ENCODE assay signal across 9 mouse cellular contexts in genomic region chr8:9348523-9349135, GRCm38 (mm10).
DNase-seq lines count a peak whose midpoint lies in the region; ATAC-seq and TF ChIP-seq lines count a peak whose summit lies in the region.
"Had no signal": no experiment of that assay in that cellular context is flagged by ENCODE, and none has a peak within 500 bp of the region (broad histone marks: within the 10 kb centered on the region; RNA-seq: fewer than 3 reads in every experiment).

No protein-coding gene starts in this region.

- H3K27ac ChIP-seq in heart, postnatal 0 days (ENCODE audit: low read depth): no peak overlapping the region
- no peak overlapping the region for H3K27ac ChIP-seq in heart, embryonic 11.5 days (ENCODE audit: low read depth, low read length)
- H3K27ac ChIP-seq in midbrain, embryonic 16.5 days (ENCODE audit: low read length): no peak overlapping the region
- H3K27ac ChIP-seq: liver, embryonic 13.5 days had no signal

- no peak overlapping the region for H3K4me3 ChIP-seq in heart, postnatal 0 days (ENCODE audit: low read depth, low read length)
- no peak overlapping the region for H3K4me3 ChIP-seq in heart, embryonic 11.5 days (ENCODE audit: low read depth, low read length)
- no peak overlapping the region for H3K4me3 ChIP-seq in midbrain, embryonic 16.5 days (ENCODE audit: low read depth, low read length)
- H3K4me3 ChIP-seq: liver, embryonic 13.5 days had no signal

- no peak overlapping the region for H3K4me2 ChIP-seq in heart, postnatal 0 days (ENCODE audit: low read depth, low read length)
- H3K4me2 ChIP-seq in heart, embryonic 11.5 days: no peak overlapping the region
- H3K4me2 ChIP-seq in midbrain, embryonic 16.5 days (ENCODE audit: low read length): no peak overlapping the region
- H3K4me2 ChIP-seq: liver, embryonic 13.5 days had no signal

- DNase-seq in heart, postnatal 0 days (ENCODE audit: low spot score): peak; percentile 21
- peak; percentile 42 for DNase-seq in urinary bladder, postnatal 14 days (ENCODE audit: low spot score)
- no peak for DNase-seq in urinary bladder, postnatal 10 days (ENCODE audit: low spot score)
- peak; percentile 74 for DNase-seq in embryo, embryonic 11 days
- peak; percentile 59 to 63 for DNase-seq in kidney, postnatal 25 days
- no peak for DNase-seq in frontal cortex, postnatal 36 days (ENCODE audit: low spot score in 2 of 2)
- DNase-seq: liver, embryonic 13.5 days had no signal

- H3K4me1 ChIP-seq in heart, postnatal 0 days (ENCODE audit: control insufficient read depth, insufficient read depth): no peaks in the 10 kb centered on the region
- no peaks in the 10 kb centered on the region for H3K4me1 ChIP-seq in heart, embryonic 11.5 days (ENCODE audit: control insufficient read depth, insufficient read depth, low read length)
- peaks cover 3% of the 10 kb centered on the region; the same call in 1 of the 2 replicates for H3K4me1 ChIP-seq in midbrain, embryonic 16.5 days (ENCODE audit: control insufficient read depth, insufficient read depth, low read length)
- H3K4me1 ChIP-seq: liver, embryonic 13.5 days had no signal

- TF ChIP-seq CTCF in heart, postnatal 0 days (IDR thresholded peaks at IDR 0.05; ENCODE audit: low read depth): peak; percentile 64

- no peaks in the 10 kb centered on the region for H3K36me3 ChIP-seq in heart, postnatal 0 days (replicated peaks; ENCODE audit: control insufficient read depth, insufficient read depth, low read length)
- no peaks in the 10 kb centered on the region for H3K36me3 ChIP-seq in heart, embryonic 11.5 days (ENCODE audit: control insufficient read depth, insufficient read depth, low read length)
- H3K36me3 ChIP-seq in midbrain, embryonic 16.5 days (ENCODE audit: control insufficient read depth, insufficient read depth, low read length): no peaks in the 10 kb centered on the region
- H3K36me3 ChIP-seq: liver, embryonic 13.5 days had no signal

- no peaks in the 10 kb centered on the region for H3K9me3 ChIP-seq in heart, postnatal 0 days (replicated peaks; ENCODE audit: control insufficient read depth, low read length)
- H3K9me3 ChIP-seq in heart, embryonic 11.5 days (replicated peaks; ENCODE audit: control insufficient read depth, low read length): no peaks in the 10 kb centered on the region
- H3K9me3 ChIP-seq in midbrain, embryonic 16.5 days (replicated peaks; ENCODE audit: control insufficient read depth, low read length, poor library complexity, severe bottlenecking): no peaks in the 10 kb centered on the region
- H3K9me3 ChIP-seq: liver, embryonic 13.5 days had no signal

- no peak overlapping the region for H3K9ac ChIP-seq in heart, postnatal 0 days (replicated peaks; ENCODE audit: low read depth, low read length)
- H3K9ac ChIP-seq in heart, embryonic 11.5 days (ENCODE audit: low read depth, low read length): no peak overlapping the region
- H3K9ac ChIP-seq in midbrain, embryonic 16.5 days (ENCODE audit: low read depth, low read length): no peak overlapping the region
- H3K9ac ChIP-seq: liver, embryonic 13.5 days had no signal

- H3K27me3 ChIP-seq in heart, postnatal 0 days (ENCODE audit: control insufficient read depth, insufficient read depth, low read length): no peaks in the 10 kb centered on the region
- no peaks in the 10 kb centered on the region for H3K27me3 ChIP-seq in heart, embryonic 11.5 days (ENCODE audit: control insufficient read depth, insufficient read depth, low read length)
- H3K27me3 ChIP-seq in midbrain, embryonic 16.5 days (ENCODE audit: control insufficient read depth, insufficient read depth, low read depth, low read length): no peaks in the 10 kb centered on the region
- H3K27me3 ChIP-seq: liver, embryonic 13.5 days had no signal

- 48% methylated on average over 7 of the region's 7 CpGs for WGBS in heart, postnatal 0 days
- WGBS in heart, embryonic 11.5 days (ENCODE audit: insufficient replicate concordance): 49% methylated on average over 7 of the region's 7 CpGs
- 49% methylated on average over 7 of the region's 7 CpGs for WGBS in midbrain, embryonic 16.5 days

- no peak for ATAC-seq in heart, postnatal 0 days (ENCODE audit: insufficient read depth, low read depth)
- ATAC-seq in heart, embryonic 11.5 days (replicated peaks; ENCODE audit: insufficient number of reproducible peaks, low FRiP score, low TSS enrichment): no peak
- peak; percentile 67; the same call in 1 of the 2 replicates for ATAC-seq in midbrain, embryonic 16.5 days

- no peak for TF ChIP-seq EP300 in heart, postnatal 0 days (IDR thresholded peaks at IDR 0.05; ENCODE audit: low read depth)

Comparison
In these comparisons a context has a peak if more than half of its experiments do, and no peak if none do; other contexts are left out.
1. DNase-seq: peak in heart, postnatal 0 days (single experiment), urinary bladder, postnatal 14 days (single experiment), embryo, embryonic 11 days (single experiment) and kidney, postnatal 25 days (2 of 2); none in urinary bladder, postnatal 10 days (single experiment) and frontal cortex, postnatal 36 days (0 of 2).